Comparison of ENCODE assay signal across 8 mouse cellular contexts in the genomic region with DNA sequence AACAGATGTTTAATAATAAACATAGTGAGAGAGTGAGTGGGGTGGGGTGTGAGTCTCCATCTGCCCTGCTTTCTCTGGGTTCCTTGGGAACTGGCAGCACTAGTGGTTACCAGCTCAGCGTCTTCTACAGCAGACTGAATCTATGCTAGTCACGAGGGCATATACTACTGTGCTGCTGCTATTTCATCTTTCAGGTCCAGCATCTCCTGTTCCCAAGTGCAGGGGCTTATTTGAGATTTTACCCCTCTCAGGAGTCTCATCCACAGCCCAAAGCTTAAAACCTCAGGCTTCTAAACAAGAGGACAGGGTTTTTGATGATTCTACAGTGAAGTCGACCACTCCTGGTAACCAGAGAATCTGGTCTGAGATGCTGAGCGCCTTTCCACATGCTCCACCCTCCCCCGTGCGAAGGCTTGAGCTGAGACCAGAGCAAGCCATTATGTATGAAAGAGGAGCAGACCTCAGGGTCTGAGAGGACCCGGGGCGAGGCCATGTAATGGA. TPM values are rescaled to one million over a fixed set of nuclear protein-coding genes. Genes with fewer than 3 reads are reported as not detected.
DNase-seq lines count a peak whose midpoint lies in the region; ATAC-seq lines count a peak whose summit lies in the region.
"Had no signal": no experiment of that assay in that cellular context is flagged by ENCODE, and none has a peak within 500 bp of the region (broad histone marks: within the 10 kb centered on the region; RNA-seq: fewer than 3 reads in every experiment).

No protein-coding gene starts in this region.

- no peak for ATAC-seq in embryonic facial prominence, embryonic 14.5 days (ENCODE audit: low read depth)
- no peak for ATAC-seq in inflammation-experienced regulatory T-cells, adult 6 months

- H3K4me2 ChIP-seq in embryonic facial prominence, embryonic 14.5 days (ENCODE audit: low read depth, low read length) = peak overlapping the region; percentile 97

- H3K27ac ChIP-seq in embryonic facial prominence, embryonic 14.5 days (replicated peaks; ENCODE audit: low read depth, low read length) = no peak overlapping the region

- no peaks in the 10 kb centered on the region for H3K9me3 ChIP-seq in embryonic facial prominence, embryonic 14.5 days (ENCODE audit: control insufficient read depth, low read length)

- H3K4me3 ChIP-seq in embryonic facial prominence, embryonic 14.5 days (ENCODE audit: low read depth, low read length) = peak overlapping the region; percentile 58

- intact Hi-C loops in gastrocnemius, postnatal 36 days (cut with DNase I) = no loop called here

- H3K4me1 ChIP-seq in embryonic facial prominence, embryonic 14.5 days (ENCODE audit: control insufficient read depth, insufficient read depth, low read length) = no peaks in the 10 kb centered on the region; the same call in 1 of the 2 replicates

- WGBS in embryonic facial prominence, embryonic 14.5 days = 4% methylated on average over 8 of the region's 8 CpGs

- no peak overlapping the region for H3K9ac ChIP-seq in embryonic facial prominence, embryonic 14.5 days (ENCODE audit: low read depth, low read length)

- H3K27me3 ChIP-seq in embryonic facial prominence, embryonic 14.5 days (replicated peaks; ENCODE audit: control insufficient read depth, insufficient read depth, low read length) = peaks cover 28% of the 10 kb centered on the region

- no peaks in the 10 kb centered on the region for H3K36me3 ChIP-seq in embryonic facial prominence, embryonic 14.5 days (ENCODE audit: control insufficient read depth, insufficient read depth, low read length)

- peak; percentile 39 for DNase-seq in brain, embryonic 18.5 days (ENCODE audit: low read depth, low spot score)
- DNase-seq in embryonic facial prominence, embryonic 14.5 days (ENCODE audit: low spot score) = peak; percentile 6
- peak; percentile 53 for DNase-seq in layer of hippocampus, adult 9-11 months
- peak; percentile 22 for DNase-seq in neural tube, embryonic 10.5 days (ENCODE audit: extremely low spot score, low spot score)
- no peak for DNase-seq in kidney, adult 9 months
- DNase-seq in gastrocnemius, postnatal 36 days = no peak
- DNase-seq: kidney, postnatal 25 days had no signal

RNA-seq across cellular contexts. Expression of a gene that starts 2.2 kb away (rescaled TPM):
- polyA plus RNA-seq in embryonic facial prominence, embryonic 14.5 days (2014; fragmentation: Nextera tagmentation; extraction: Ambion mirVana) = 5.3 and 7.7 TPM in 2 replicates
- polyA plus RNA-seq in inflammation-experienced regulatory T-cells, adult 6 months (2017; shearing (Covaris generic)) = not detected
- total RNA-seq in gastrocnemius, postnatal 36 days (2021) = not detected

Comparison
In these comparisons a context has a peak if more than half of its experiments do, and no peak if none do; other contexts are left out.
1. DNase-seq: peak in brain, embryonic 18.5 days (single experiment), embryonic facial prominence, embryonic 14.5 days (single experiment), layer of hippocampus, adult 9-11 months (single experiment) and neural tube, embryonic 10.5 days (single experiment); none in kidney, adult 9 months (single experiment) and gastrocnemius, postnatal 36 days (0 of 2).